Mouse (Mus musculus) neural tube, embryonic 15.5 days (tissue): ENCODE data around the gene Pla2g2e. TPM values are rescaled to one million over a fixed set of nuclear protein-coding genes. Genes with fewer than 3 reads are reported as not detected.
"Not testable (repeated sequence)": the region's sequence is repeated elsewhere in the genome, so short reads cannot be mapped to it uniquely, and the experiment has no call there.

Experiments
- ATAC-seq: fragments of 200-750 bp; cut with Nextera tagmentation; 2 replicates; pipeline ENCODE4 v1.8.0; 2017; ENCODE audit warnings: mild to moderate bottlenecking, moderate TSS enrichment, moderate library complexity; ENCODE audit not compliant: low FRiP score
- H3K27ac ChIP-seq: fragments of 300-500 bp; sonication (generic); replicated peaks from 2 replicates; pipeline ENCODE4 v1.5.1; 2015; ENCODE audit warnings: mild to moderate bottlenecking, inconsistent platforms
- H3K27me3 ChIP-seq: fragments of 300-500 bp; sonication (generic); replicated peaks from 2 replicates; pipeline ENCODE4 v1.6.1; 2015; ENCODE audit warnings: inconsistent platforms
- H3K36me3 ChIP-seq: fragments of 300-500 bp; sonication (generic); 2 replicates; pipeline ENCODE4 v1.6.1; 2015; ENCODE audit warnings: inconsistent platforms
- H3K4me1 ChIP-seq: fragments of 300-500 bp; sonication (generic); 2 replicates; pipeline ENCODE4 v1.6.1; 2015; ENCODE audit warnings: inconsistent platforms
- H3K4me2 ChIP-seq: fragments of 300-500 bp; sonication (generic); 2 replicates; pipeline ENCODE4 v1.6.1; 2015; ENCODE audit warnings: inconsistent platforms, mild to moderate bottlenecking, moderate library complexity
- H3K4me3 ChIP-seq: fragments of 300-500 bp; sonication (generic); replicated peaks from 2 replicates; pipeline ENCODE4 v1.5.1; 2015; ENCODE audit warnings: mild to moderate bottlenecking, inconsistent platforms
- H3K9ac ChIP-seq: fragments of 300-500 bp; sonication (generic); replicated peaks from 2 replicates; pipeline ENCODE4 v1.6.1; 2015; ENCODE audit warnings: mild to moderate bottlenecking, inconsistent platforms
- H3K9me3 ChIP-seq: fragments of 300-500 bp; sonication (generic); replicated peaks from 2 replicates; pipeline ENCODE4 v1.6.1; 2016; ENCODE audit warnings: inconsistent platforms
- WGBS: fragments of 180-500 bp; shearing (Covaris S2); methylation state at CpG from one replicate; pipeline ENCODE4 v1.1.7; 2015; ENCODE audit warnings: mixed read lengths; 5-methylcytosine and 5-hydroxymethylcytosine counted together
- polyA plus RNA-seq: library from polyadenylated mRNA; unstranded; fragments of >200 nt; fragmentation: Nextera tagmentation; extraction: Ambion mirVana; gene quantifications from 2 replicates; pipeline ENCODE4 v1.2.1, GENCODE M21; 2015

Gene Pla2g2e
- polyA plus RNA-seq, 1 experiment from 2014 or later = not detected

- Histone ChIP-seq H3K27ac (no peak overlapping the region), H3K27me3 (0 out of 2 replicates have a peak, but pooled peaks cover 10% of the 10 kb centered on the region), H3K4me2 (no peak overlapping the region), H3K36me3 (no peaks in the 10 kb centered on the region), H3K4me3 (no peak overlapping the region), H3K4me1 (peaks cover 9% of the 10 kb centered on the region), H3K9ac (no peak overlapping the region), H3K9me3 (no peaks in the 10 kb centered on the region)
- ATAC-seq = no peak
- WGBS = 13% methylated on average over 6 of the region's 6 CpGs
Observed at GRCm38 (mm10) chr4:138884261-138884660, 6.5 kb downstream of the Pla2g2e start.

GRCm38 (mm10) chr4:138889165-138889564, 11.4 kb downstream of the Pla2g2e start:
- 0 out of 2 replicates have a peak overlapping the region, but pooled peaks have one; percentile 49 for H3K27ac ChIP-seq
- WGBS = 49% methylated on average over 7 of the region's 7 CpGs
- no peaks in the 10 kb centered on the region for H3K4me1 ChIP-seq
- no peak for ATAC-seq
- no peaks in the 10 kb centered on the region for H3K9me3 ChIP-seq
- peaks cover 28% of the 10 kb centered on the region for H3K36me3 ChIP-seq
- H3K9ac ChIP-seq = no peak overlapping the region
- no peak overlapping the region for H3K4me2 ChIP-seq
- no peak overlapping the region for H3K4me3 ChIP-seq
- no peaks in the 10 kb centered on the region for H3K27me3 ChIP-seq

DNA sequence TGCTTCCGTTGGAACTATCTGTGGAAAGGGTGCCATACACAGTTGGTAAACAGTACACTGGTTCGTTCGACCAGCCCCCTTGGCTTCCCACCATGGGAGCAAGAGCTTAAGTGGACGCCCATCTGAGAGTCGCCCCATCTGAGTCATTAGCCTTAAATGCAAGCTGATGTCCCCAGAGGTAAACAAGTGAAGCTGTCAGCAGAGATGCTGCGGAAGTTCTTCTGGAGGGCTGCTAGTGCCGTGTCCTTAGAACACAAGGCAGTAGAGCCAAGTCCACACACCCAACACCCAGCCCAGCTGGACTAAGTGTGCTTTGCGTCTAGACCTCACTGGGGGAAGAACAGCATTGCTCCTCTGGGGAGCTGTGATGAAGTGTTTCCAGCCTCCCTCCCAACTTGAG, 11.9 kb downstream of the Pla2g2e start:
- Histone ChIP-seq H3K4me2 (no peak overlapping the region), H3K27me3 (no peaks in the 10 kb centered on the region), H3K36me3 (peaks cover 33% of the 10 kb centered on the region), H3K4me1 (no peaks in the 10 kb centered on the region), H3K27ac (0 out of 2 replicates have a peak overlapping the region, but pooled peaks have one; percentile 49), H3K4me3 (no peak overlapping the region), H3K9me3 (no peaks in the 10 kb centered on the region), H3K9ac (no peak overlapping the region)
- ATAC-seq = no peak
- WGBS = 78% methylated on average over 8 of the region's 8 CpGs

DNA sequence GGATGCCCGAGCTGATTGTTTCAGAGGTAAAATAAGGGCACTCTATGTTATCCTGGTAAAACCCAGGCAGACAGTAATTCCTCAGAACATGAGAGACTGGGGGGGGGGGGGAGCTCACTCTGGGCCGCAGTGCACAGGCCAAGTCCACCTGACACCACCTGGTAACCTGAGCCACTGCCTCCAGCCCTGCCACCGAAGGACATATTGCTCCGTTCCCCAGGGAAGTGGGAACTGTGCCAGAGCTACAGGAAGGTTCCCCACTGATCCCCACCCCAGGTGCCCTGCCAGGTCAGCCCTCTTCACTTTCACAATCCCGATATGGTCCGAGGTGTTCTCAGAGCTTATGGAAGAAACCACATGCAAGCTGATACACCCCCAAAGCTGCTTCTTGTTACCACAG, 14.9 kb downstream of the Pla2g2e start:
- Histone ChIP-seq H3K27me3 (no peaks in the 10 kb centered on the region), H3K36me3 (peaks cover 63% of the 10 kb centered on the region), H3K27ac (no peak overlapping the region), H3K9me3 (no peaks in the 10 kb centered on the region), H3K4me2 (no peak overlapping the region), H3K4me3 (no peak overlapping the region), H3K9ac (no peak overlapping the region), H3K4me1 (no peaks in the 10 kb centered on the region)
- ATAC-seq = no peak
- WGBS = 85% methylated on average over 6 of the region's 6 CpGs

- H3K9me3 ChIP-seq, H3K27me3 ChIP-seq, H3K4me1 ChIP-seq, H3K4me3 ChIP-seq, ATAC-seq, H3K4me2 ChIP-seq, H3K27ac ChIP-seq, H3K9ac ChIP-seq: not testable (repeated sequence)
- H3K36me3 ChIP-seq = peaks cover 73% of the 10 kb centered on the region
- WGBS = 93% methylated on average over 11 of the region's 11 CpGs
Observed at GRCm38 (mm10) chr4:138893789-138894188, 16.0 kb downstream of the Pla2g2e start.

DNA sequence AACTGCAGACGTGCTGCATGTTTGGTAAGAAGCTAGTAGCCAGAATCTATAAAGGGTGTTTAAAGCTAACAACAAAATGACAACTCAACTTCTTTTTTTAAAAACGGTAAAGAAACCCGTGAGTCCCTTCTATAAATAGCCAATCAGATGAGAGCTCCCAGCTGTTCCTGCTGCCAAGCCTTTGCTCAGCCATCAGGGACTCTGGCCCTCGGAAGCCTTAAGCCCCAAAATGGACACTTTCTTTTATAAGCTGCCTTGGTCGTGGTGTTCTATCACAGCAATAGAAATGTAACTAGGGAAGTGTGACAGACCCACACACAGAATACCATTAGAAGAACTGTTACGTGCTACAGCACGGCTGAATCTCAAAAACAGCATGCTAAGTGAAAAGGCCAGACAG, 21.6 kb downstream of the Pla2g2e start:
- H3K27me3 ChIP-seq = no peaks in the 10 kb centered on the region
- WGBS = 84% methylated on average over 7 of the region's 7 CpGs
- no peak overlapping the region for H3K4me3 ChIP-seq
- no peaks in the 10 kb centered on the region for H3K4me1 ChIP-seq
- H3K4me2 ChIP-seq = no peak overlapping the region
- no peaks in the 10 kb centered on the region for H3K9me3 ChIP-seq
- H3K36me3 ChIP-seq = peaks cover 97% of the 10 kb centered on the region
- no peak overlapping the region for H3K27ac ChIP-seq
- ATAC-seq = no peak
- H3K9ac ChIP-seq = no peak overlapping the region

GRCm38 (mm10) chr4:138905624-138906337, 28.0 kb downstream of the Pla2g2e start:
- no peaks in the 10 kb centered on the region for H3K27me3 ChIP-seq
- H3K9me3 ChIP-seq = no peaks in the 10 kb centered on the region
- peaks cover 82% of the 10 kb centered on the region for H3K36me3 ChIP-seq
- H3K4me2 ChIP-seq = no peak overlapping the region
- no peak overlapping the region for H3K4me3 ChIP-seq
- ATAC-seq = no peak
- H3K27ac ChIP-seq = no peak overlapping the region
- WGBS = 96% methylated on average over 18 of the region's 18 CpGs
- no peak overlapping the region for H3K9ac ChIP-seq
- peaks cover 9% of the 10 kb centered on the region for H3K4me1 ChIP-seq

GRCm38 (mm10) chr4:138913141-138913787, 35.5 kb downstream of the Pla2g2e start:
- peak overlapping the region; percentile 83 for H3K4me3 ChIP-seq
- peak overlapping the region; percentile 84 for H3K27ac ChIP-seq
- H3K36me3 ChIP-seq = peaks cover 10% of the 10 kb centered on the region
- no peaks in the 10 kb centered on the region for H3K9me3 ChIP-seq
- peaks cover 33% of the 10 kb centered on the region for H3K4me1 ChIP-seq
- peak overlapping the region; percentile 79 for H3K9ac ChIP-seq
- under 1% methylated on average over 51 of the region's 52 CpGs for WGBS
- H3K27me3 ChIP-seq = no peaks in the 10 kb centered on the region
- peak; percentile 35 for ATAC-seq
- peak overlapping the region; percentile 79 for H3K4me2 ChIP-seq

DNA sequence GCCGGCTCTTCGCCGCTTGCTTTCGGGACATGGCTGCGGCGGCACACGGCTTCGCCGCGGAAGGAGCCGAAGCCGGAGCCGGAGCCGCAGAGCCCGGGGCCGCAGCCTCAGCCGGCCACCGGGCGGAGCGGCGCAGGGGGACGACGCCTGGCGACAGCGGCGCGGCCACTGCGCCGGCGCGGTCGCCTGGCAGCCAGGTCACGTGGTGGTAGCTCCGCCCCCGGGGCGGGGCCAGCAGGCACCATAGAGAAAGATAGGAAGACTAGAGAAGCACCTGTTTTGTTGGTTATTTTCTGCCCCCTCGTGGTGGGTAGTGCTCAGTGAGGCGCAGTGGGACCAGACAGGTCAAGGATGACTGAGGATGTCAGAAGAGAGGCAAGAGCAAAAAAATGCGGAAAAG, 36.1 kb downstream of the Pla2g2e start, which contains the start of gene Otud3:
Gene Otud3, minus strand, starts transcription at position 149 of the 400 bp plus-strand sequence.
- Histone ChIP-seq H3K4me1 (peaks cover 33% of the 10 kb centered on the region), H3K27ac (peak within 1 kb of the TSS; percentile 84), H3K4me2 (peak within 1 kb of the TSS; percentile 79), H3K36me3 (peaks cover 8% of the 10 kb centered on the region), H3K9me3 (no peaks in the 10 kb centered on the region), H3K27me3 (no peaks in the 10 kb centered on the region), H3K9ac (peak within 1 kb of the TSS; percentile 79), H3K4me3 (peak within 1 kb of the TSS; percentile 83)
- 2% methylated on average over 39 of the region's 39 CpGs for WGBS
- ATAC-seq = peak; percentile 89

DNA sequence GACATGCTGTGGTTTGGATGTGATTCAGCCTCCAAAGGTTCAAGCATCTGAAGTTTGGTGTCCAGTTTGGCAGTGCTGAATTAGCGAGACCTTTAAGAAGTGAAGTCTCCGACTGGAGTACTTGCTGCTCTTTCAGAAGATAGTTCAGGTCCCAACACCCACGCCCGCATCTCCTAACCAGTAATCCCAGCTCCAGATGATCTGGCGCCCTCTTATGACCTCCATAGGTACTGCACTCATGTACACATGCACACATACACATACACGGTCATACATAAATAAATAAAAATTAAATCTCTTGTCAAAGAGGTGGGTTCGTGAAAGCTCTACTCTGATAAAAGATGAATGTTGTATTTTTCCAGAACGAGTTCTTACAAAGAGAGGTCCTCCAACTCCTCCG, 39.5 kb downstream of the Pla2g2e start:
- H3K27me3 ChIP-seq = 0 out of 2 replicates have a peak, but pooled peaks cover 3% of the 10 kb centered on the region
- H3K4me2 ChIP-seq = no peak overlapping the region
- H3K9me3 ChIP-seq = no peaks in the 10 kb centered on the region
- H3K36me3 ChIP-seq = no peaks in the 10 kb centered on the region
- peaks cover 19% of the 10 kb centered on the region for H3K4me1 ChIP-seq
- ATAC-seq = no peak
- no peak overlapping the region for H3K4me3 ChIP-seq
- no peak overlapping the region for H3K9ac ChIP-seq
- WGBS = 88% methylated on average over 9 of the region's 9 CpGs
- no peak overlapping the region for H3K27ac ChIP-seq

GRCm38 (mm10) chr4:138921254-138922130, 43.8 kb downstream of the Pla2g2e start:
- Histone ChIP-seq H3K36me3 (no peaks in the 10 kb centered on the region), H3K4me3 (peak overlapping the region; percentile 31), H3K4me1 (peaks cover 18% of the 10 kb centered on the region), H3K9me3 (no peaks in the 10 kb centered on the region), H3K27ac (peak overlapping the region; percentile 70), H3K4me2 (peak overlapping the region; percentile 59), H3K9ac (peak overlapping the region; percentile 26), H3K27me3 (0 out of 2 replicates have a peak, but pooled peaks cover 3% of the 10 kb centered on the region)
- whole genome bisulfite sequencing = 30% methylated on average over 20 of the region's 20 CpGs
- ATAC-seq = peak; percentile 79
